Mouse (Mus musculus) urinary bladder, postnatal 25 days (tissue): ENCODE measurements around the gene Gmnn.

ENCODE experiments used
- DNase-seq: peaks from one replicate; pipeline ENCODE4 v3.0.0; 2022; ENCODE audit warnings: low spot score

The Gmnn gene

DNA sequence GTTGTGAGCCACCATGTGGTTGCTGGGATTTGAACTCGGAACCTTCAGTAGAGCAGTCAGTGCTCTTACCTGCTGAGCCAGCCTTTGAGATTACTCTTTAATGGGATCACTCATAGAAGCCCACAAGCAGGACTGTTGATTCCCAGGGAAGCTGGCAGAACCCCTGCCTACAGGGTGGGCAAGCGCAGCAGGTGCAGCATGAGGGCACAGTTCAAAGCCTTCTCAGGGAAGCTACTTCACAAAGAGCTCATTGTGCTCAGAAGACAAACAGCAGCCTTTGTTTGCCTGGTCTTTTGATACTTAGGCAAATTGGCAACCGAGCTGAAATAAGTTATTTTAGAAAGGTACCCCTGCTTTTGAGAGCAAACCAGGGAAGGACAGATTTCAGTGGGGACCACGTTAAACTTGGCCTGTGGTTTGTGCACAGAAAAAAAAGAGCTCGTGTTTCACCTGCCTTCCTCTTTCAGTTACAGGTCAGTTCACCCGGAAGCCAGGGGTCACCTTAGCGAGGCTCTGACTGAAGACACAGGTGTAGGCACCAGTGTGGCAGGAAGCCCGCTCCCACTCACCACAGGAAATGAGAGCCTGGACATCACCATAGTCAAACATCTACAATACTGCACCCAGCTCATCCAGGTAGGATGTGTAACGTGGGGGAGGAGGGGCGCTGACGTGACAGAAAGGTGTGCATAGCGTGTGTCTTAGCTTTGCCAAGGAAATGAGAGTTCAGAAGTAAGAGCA lies 51.9 kb downstream of the Gmnn start:
- no peak for DNase-seq

DNA sequence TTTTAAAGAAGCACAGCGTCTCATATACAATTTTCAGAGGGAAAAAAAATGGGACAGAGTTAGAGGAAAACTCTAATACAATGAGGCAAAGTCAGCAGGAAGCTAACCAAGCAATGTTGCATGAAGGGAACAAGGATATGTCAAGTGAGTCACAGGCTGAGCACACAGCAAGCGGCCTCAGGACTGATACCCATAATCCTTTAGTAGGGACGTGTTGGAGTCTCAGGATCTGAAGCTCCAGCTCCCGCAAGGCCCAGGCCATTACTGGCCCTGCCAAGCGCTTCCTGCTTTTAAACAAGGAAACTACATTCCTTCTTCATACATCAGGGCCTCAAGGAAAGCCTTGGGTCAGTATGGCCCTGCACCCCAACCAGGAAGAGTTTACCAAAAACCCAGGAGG lies 59.6 kb downstream of the Gmnn start:
- no peak for DNase-seq
